Mouse (Mus musculus): ENCODE measurements around the gene Mras.

The Mras gene

DNA sequence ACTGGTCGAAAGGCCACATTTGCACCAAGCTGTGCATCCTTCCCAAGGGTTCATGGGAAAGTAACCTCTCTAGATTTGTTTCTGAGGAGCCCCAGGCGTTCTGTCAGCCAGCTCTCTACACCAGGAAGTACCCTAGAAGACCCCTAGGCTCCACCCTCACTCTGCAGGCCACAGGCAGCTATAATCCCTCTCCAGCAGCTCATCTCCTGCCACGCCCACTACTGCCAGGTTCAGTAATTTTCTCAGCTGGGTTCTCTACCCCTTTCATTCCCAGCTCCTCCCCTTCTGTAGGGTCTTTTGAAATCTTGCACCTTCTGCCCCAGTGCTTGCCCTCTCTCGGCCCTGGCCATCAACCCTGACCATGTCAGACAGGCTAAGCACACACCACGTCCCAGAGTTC, 81.2 kb downstream of the Mras start:
- DNase-seq = no peak

DNA sequence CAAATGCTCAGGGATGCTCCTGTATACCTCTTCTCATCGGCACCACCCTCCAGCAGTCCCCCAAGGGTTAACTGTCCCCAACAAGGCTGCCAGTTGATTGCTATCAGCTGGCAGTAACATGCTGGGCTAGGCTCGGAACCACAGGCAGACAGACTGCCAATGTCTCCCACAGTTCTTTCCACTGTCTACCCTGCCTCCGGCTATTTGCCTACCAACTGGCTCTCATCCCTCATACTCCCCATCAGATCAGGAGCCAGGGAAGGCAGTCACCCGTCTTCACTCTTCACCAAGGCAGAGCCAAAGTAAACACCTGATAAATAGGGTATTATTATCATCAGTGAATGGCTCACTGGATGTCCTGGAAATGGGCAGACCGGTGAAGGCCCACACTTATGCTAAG, 82.4 kb downstream of the Mras start:
- no peak for DNase-seq

DNA sequence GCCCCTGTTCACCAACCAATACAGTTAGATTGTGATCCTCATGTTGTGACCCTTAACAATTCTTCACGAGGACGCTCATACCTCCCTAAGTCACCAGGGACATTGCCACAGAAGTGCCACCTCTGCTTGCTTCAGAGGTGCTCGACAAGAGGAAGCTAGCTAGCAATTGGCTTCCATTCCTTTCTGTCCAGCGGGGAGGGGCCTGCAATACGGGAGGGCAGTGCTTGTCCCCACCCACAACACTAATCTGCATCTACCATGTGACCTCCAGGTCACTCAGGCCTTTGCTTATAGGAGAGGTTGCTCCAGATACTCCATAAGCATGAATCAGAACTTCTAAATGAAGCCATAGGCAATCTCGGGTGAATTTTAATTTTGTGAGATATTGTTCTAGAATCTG, 83.8 kb downstream of the Mras start:
- DNase-seq = peak; percentile 57 to 66

GRCm38 (mm10) chr9:99352964-99353363, 84.2 kb downstream of the Mras start:
- DNase-seq = no peak

GRCm38 (mm10) chr9:99345351-99345792, 91.8 kb downstream of the Mras start:
- peak; percentile 68 to 73 for DNase-seq

DNA sequence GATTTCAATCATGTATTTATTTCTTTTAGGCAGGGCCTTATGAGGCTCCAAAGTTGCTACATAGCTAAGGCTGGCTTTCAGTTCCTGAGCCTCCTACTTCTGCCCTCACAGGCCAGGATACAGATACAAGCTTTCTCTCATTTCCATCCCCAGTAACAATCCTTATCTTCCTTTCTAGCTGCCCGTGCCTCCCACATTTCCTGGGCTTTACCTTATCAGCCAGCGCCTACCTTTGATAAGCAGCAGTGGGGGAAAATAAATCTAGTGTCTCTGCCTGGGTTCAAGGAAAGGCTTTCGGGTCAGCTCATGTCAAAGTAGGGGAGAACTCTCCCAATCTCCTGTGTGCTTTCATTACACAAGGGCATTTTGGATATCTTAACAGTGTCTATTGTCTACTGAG, 95.6 kb downstream of the Mras start:
- DNase-seq = no peak

DNA sequence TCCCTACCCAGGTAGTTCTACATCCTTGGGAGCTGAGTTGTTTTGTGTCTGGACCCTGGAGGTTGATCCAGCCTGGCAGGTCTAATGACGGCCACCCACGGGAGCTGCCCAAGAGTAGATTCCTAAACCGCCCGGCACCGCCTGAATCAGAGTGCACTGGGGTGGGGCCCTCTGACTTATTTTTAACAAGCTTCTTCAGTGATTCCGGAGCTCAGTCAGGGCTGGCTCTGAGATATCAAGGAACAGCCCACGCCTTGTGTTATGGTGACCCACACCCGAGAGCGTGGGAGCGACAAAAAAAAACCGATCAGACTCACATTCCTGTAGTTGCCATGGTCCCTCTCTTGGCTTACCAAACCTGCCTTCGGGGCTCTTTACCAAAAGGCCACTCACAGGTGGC, 97.1 kb downstream of the Mras start:
- DNase-seq = no peak

DNA sequence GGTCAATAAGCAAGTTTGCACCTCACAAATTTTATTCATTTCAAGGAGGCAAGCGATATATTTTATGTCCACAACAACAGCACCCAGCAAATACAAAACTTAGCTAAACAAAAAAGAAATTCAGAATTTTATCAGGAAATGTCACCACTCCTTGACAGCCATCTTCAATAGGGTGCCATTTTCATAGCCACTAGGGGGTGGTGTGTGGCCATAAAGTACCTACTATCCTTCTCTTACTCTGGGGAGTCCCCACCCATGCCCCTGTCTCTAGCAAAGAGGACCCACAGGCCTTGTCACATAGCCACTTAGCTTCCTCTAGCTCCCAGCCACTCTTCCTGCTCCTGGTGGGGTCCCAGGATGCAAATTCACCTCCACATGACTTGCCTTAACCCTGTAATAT, 98.0 kb downstream of the Mras start:
- DNase-seq = no peak

DNA sequence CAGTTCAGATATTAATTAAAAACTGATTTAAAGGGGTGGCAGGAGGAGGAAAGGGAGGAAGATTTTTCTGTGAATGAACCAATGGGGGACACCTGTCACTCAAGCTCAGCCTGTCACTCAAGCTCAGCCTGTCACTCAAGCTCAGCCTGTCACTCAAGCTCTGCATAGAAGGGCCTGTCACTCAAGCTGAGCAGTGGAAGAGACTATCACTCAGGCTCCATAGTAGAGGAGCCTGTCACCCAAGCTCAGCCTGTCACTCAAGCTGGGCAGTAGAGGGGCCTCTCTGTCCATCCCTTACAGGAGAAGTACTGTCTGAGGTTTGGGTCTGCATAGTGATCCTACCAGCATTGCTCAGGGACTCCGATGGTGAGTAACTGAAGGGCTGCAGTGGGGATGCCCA, 98.9 kb downstream of the Mras start:
- DNase-seq = no peak

DNA sequence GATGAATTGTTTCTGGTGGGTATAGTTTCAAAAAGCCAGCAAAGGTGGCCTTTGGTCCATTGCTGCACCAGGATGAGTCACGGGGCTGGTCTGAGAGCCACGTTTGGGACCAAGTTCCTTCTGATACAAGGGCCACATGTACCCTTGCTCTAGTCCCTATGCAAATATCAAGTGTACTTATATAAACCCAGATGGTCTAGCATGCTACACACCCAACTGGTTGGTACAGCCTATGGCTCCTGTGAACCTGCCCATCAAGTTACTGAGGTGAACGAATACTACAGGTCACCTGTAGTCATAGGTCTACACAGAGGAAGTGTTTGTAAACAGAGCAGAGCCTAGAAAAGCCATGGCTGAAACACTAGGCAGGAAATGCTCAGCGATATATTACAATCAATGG, 100.6 kb downstream of the Mras start:
- DNase-seq = no peak

Measured in lung, adult 18-20 months (tissue).